Mouse (Mus musculus): ENCODE measurements around the gene Tac4.

Tac4 gene

DNA sequence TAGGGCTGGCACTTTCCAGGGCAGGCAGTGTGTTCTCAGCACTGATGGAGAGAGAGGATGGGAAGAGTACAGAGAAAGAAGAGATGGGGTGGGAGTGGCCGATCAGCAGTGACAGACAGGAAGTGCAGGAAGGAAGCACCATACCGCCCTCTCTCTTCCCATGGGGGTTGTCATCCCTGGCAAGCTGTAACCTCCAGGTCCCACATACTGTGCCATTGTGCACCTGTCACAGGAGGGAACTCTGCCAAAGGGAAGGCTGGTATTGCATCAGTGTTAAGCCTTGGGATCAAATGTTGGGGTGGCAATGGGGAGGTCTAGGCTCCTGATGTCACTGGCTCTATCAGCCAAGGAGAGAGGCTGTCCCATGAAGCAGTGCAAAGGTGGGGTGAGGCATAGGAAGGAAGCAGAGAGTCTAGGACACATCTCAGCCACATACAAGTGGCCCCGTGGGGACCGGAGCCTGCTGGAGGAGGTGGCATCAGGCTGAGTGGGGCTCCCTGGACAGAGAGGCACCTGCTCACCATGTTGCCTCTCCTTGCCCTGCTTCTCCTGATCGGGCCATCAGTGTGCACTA, at the start of gene Tac4:
TSS of gene Tac4 (plus strand) at position 352 of the 574 bp plus-strand sequence.
- no peak for DNase-seq

DNA sequence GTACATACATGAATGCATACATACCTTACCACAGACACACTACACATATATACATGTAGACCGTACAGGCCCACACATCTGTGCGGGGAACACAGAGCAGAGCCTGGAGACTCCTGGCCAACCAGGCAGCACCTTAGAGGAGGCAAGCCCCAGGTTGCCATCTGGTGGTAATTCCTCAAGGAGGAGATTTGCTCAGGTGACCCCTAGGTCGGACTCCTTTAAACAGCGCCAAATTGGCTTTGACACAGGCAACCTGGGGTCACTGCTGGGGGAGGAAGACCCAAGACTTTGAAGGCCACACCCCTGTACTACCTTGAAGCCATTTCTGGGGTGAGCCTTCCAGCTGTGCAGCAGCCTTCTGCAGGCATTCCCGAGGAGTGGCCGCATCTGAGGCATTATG, 47.7 kb upstream of the Tac4 start:
- DNase-seq = peak; percentile 49

DNA sequence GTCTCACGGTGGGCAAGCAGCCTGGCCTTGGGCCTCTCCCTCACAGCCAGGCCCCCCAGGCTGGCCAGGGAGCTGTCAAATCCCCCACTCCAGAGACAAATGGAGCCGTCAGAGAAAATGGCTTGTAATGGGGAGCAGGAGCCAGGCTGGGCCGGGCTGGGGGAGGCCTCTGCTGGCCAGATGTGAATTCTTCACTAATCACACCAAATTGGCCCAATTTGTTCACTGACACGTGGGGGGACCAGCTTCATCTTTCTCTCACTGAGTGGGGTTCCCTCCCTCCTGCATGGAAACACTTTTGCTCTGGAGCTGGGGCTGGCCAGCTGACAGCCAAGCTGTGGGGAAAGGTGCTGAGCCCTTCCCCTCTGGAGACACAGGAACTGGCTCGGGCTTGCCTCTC, 47.0 kb upstream of the Tac4 start:
- DNase-seq = peak; percentile 50

DNA sequence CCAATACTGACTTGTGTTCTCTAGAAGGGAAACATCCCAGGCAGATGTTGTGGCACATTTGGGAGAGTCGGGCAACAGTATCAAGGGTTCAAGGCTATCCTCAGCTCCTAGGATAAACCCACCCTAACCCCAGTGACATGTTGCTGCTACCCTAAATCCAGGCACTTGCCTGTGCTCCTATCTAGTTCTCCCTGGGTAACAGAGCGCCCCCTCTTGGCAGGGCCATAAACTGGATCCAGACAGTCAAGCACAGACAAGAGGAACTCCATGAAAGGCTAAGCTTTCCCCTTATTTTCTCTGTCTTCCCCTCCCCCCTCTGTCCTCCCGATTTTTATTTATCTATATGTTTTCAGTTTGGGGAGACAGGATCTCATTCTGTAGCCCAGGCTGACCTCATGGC, 45.1 kb upstream of the Tac4 start:
- no peak for DNase-seq

DNA sequence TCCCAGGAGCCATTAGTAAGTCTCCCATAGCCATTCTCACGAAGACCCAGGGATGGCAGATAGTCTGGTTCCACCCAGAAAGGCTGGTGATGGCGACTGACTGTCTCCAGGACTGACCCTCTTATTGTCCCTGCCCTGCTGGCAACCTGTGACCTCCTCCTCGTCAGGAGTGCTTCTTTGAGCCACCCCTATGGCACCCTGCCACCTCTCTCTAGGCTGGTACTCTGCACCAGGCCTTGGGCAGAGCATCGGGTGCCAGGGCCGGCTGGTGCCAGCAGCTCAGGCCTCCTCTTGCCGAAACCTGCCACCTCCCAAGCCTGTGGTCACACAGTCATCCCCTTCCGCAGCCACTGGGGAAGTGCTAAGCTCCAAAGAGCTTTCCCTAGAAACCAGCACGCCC, 42.2 kb upstream of the Tac4 start:
- DNase-seq = no peak

DNA sequence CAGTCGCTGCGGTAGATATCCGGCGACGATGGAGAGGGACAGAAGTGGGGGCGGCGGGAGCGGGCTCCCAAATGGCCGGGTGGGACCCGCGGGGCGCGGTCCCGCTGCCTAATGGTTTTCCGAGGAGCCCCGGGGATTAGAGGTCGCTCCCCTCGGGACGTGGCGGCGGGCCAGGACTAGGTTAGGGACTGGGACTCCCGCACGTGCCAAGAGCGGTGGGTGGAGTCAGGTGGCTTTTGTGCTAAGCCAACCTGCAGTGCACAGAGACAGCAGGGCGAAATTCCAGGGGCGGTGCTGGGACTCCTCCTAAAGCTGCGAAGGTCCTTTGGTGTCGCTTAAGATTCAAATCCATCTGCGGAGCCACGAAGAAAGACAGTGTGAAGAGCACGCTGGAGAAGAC, 37.9 kb upstream of the Tac4 start:
- DNase-seq = peak; percentile 50

DNA sequence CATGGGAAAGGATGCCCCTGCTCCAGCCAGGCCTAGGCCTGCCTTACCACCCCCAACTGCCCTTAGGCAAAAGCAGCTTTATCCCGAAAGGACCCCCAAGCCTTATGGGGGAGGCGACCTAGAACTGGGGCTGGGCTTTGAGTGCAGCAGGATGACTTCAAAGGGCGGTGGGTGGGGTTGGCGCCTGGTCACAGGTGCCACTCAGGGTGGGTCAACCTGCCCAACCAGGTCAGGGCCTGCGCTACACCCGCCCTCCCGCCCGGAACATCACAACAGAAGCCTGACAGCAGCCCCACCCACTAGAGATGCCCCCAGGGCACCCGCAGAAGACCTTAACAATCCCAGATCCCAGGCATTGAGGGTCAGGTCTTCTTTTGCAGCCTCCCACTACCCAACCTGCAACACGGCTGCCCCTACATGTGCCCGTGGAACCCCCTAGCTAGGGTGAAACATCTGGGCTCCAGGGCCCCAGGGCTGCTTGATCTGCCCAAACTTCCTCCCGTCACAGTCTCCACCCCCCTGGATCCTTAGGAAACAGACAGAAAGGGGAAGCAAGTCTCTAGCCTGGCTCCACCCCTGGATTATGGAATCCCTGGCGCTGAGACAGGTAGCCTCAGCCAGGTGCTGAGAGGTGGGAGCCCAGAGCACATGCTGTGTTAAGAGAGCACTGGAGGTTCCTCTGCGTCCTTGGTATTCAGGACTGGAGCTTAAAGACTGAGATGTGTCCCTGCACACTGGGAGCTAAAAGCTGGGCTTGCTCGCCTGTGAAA, 37.0 kb upstream of the Tac4 start:
- no peak for DNase-seq

DNA sequence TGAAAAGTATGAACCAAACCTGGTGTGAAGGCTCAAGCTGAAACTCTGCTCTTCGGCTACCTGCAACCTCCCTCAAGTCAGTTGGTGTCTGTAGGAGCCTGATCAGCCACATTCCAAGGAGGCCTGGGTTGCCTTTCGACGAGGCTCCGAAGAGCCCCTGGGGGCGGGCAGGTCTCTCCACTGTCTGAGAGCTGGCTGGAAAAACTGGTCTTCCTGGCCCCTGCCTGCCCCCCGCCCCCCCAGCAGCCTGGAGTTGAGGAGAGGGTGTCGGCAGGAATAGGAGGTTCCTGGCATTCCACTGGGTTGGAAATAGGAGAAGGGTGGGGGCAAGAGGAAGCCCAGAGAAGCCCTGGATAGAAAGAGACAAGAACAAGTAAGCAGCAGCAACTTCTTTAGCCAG, 35.9 kb upstream of the Tac4 start:
- peak; percentile 43 for DNase-seq

DNA sequence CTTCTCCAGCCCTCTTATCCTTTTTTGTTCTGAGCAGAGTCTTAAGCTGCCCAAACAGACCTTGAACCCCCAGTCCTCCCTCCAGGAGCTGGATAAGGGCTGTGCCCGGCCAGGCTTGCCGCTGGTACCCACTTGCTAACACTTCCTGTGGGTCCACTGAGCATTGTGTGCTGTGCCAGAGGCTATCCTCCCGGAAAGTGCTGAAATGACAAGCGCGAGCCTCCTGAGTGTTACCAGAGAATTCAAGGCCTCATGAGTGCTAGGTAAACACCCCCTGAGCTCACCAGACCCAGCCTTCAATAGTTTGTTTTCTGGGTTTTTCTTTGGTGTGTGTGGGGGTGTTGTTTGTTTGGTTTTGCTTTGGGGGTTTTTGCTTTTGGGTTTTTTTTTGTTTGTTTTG, 33.9 kb upstream of the Tac4 start:
- DNase-seq = no peak

DNA sequence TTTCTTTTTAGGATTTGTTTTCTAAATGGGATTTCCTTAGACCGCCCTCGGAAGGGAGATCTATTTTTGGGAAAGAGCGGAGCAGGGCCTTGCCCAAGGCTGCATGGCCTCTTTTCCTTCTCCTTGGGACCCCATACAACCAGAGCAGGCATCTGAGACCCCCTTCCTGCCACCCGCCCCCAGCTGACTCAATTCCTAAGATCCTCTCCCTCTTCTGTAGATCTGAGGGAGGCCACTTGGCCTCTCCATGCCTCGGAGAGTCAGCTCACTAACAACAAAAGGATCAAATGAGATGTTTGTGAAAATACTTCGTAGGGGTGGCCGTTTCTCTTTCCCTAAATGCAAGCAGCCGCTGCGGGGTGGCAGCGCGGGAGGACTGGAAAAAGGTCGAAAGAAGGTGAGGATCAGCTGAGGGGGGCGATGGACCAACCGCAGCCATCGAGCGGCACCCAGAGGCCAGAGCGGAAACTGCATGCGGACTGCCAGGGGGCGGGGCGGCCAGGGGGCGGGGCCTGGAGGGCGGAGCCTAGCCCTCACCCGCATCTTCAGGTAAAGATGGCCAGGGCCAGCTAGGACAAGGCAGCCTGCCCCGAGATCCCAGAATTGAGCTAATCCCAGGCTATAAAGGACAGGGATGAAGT, 29.5 kb upstream of the Tac4 start:
- peak; percentile 82 for DNase-seq

DNA sequence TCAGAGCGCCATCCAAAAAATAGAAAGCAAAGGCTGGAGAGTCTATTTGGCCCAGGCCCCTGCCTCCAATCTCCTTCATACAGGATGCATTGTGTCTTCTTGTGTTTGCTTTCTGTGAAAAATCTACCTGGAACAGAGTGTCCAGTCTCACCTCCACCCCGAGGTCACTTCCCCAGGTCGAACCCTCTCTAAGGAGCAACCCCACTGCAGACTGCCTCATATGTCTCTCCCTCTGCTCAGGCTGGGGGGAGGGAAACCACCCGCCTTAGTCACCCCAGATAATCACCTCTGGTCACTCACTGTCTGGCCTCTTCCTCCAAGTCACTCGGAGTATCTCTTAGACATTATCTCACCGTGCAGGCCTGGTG, 29.0 kb upstream of the Tac4 start:
- DNase-seq = no peak

DNA sequence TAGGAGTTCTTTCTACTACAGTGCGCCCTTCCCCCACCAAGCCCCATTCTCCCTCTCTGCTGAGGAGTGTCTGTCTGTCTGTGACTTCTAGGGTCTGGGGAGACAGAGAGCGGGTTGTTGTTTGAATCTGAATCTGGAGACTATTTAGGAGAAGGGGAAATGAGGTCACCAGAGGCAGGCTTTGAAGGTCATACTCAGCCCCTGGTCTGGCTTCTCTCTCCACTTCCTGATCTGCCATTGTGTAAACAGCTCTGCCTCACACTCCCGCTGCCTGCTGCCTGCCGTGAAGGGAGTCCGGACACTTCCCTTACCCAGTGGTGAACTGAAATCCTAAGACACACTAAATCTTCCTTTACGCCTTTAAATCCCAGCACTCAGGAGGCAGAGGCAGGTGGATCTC, 22.9 kb upstream of the Tac4 start:
- no peak for DNase-seq

DNA sequence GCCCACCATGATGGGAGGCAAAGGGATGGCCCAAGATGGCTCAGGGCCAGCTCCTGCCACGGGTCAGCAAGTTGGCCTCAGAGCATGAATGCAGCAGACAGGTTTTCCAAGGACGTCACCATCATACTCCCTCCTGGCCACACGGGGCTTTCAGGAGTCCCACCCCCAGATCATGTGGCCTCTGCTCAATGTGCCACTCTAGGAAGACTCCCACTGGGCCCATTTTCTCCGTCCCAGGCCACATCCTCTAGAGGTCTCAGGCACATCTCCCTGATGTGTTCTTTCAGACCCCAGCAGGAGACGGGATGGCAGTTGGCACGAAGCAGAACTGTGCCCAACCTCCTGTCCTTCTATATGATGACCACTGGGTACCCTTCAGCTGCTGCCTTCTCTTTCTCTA, 18.7 kb upstream of the Tac4 start:
- DNase-seq = no peak

DNA sequence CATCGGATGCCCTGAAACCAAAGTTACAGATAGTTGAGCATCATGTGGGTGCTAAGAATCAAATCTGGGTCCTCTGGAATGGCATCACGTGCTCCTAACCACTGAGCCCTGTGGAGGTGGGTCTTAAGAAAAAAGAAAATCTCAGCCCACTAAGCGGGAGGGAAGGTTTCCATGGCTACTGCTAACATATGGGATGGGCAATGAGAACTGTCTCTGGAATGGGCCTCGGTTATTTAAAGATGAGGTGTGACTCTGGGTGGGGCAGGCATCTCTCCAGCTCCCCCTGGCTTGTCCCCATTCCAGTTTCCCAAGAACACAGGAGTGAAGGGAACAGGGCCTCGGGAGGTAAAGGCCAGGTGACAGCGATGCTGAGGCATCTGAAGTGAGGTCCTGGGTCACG, 15.9 kb upstream of the Tac4 start:
- no peak for DNase-seq

DNA sequence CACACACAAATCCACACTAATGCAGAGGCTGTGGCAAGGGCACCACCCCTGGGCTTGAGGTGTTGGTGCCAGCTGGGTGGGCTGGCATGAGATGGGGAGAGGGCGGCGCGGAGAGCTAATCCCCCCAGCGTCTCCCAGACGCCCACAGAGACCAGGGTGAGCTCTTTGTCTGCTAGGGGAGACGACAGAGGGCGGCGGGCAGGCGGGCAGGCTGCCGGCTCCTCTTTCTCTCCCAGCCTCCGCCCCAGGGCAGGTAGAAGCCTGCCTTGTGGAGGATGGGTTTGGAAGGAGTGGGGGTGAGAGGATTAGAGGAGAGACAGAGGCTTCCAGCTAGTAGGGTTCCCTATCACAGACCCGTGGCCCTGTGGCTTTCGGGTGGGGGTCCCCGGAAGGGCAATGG, 14.3 kb upstream of the Tac4 start:
- no peak for DNase-seq

DNA sequence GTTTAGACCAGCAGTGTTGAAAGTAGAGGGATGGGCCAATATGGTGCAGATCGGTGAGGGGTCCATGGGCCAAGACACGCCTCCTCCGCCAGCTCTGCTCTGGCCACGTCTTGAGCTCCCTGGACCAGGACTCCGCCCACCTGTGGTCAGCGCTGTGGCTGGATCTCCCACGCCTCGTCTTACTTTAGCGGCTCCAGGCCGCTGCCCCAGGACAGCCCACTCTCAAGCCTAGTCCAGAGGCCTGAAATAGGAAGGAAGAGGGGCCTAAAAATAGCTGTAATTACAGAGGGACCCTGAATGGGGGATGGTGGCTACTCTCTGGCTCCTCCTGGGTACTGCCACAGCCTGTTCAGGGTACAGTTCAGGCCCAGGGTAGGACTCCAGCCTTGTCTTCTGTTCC, 11.2 kb upstream of the Tac4 start:
- no peak for DNase-seq

DNA sequence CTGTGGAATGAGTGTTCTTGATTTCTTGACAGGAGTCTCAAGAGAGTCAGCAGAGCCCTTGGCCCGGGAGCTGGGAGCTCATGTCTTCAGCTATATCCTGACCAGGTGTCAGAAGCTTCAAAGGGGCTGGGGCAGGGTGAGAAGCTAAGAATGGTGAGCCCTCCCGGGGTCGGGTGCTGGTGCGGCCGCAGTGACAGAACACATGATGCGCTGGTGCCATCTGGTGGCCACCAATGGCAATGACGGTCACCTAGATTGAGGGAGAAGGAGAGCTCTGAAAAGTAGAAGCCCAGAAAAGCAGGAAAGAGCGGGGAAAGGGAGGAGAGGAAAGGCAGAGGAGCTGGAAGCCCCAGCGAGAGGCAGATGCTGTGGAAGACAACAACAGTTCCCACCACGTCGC, 10.0 kb upstream of the Tac4 start:
- DNase-seq = peak; percentile 83

DNA sequence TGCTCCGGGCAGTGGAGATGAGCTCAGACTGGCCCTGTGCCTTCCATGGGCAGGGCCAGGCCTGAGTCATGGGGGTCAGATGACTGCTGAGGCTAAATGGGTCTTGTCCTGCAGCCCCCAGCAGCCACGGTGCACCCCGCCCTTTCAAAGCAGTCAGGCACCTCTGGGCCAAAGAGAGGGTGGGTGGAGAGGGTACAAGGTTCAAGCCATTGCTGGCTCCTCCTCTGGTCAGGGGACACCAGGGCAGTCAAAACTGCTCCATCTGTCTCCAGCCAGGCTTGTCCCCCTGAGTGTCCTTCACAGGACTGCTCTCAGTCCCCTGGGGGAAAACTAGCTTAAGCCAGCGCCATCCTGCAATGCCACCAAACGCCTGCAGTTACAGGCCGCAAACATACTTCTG, 9.2 kb upstream of the Tac4 start:
- no peak for DNase-seq

DNA sequence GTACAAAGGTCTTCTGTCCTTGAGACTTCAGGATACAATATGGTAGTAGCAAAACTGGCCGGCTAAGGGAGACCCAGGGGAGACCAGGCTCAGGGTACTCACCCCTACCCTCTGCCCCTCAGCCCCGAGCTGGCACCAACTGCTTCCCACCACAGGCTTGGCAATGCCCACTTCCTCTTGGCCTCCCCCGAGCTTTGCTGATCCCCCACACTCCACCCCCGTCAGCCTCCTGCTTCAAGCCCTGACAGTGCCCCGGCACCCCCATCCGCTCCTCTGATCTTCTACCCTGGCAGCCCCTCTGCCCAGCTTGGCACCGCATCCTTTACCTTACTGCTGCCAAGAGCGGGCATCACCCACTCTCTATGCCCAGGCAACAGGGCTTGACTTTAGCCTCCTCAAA, 7.2 kb upstream of the Tac4 start:
- DNase-seq = no peak

DNA sequence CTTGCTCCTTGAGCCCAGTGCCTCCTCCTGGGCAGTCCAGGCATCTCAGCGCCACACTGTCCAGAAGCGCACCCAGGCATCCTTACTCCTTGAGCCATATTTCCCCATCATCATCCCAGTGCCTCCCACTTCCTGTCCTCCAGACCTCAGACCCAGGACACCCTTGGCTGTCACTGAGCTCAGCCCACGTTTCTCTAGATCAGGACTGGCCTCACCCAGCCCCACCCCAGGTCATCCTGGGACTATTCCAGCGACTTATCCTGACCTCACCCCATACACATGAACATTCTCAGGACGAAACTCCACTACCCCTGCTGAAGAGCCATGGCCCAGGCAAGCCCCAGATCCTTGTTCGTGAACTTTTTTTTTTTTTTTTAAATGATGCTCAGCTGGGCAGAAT, 5.6 kb upstream of the Tac4 start:
- no peak for DNase-seq

DNA sequence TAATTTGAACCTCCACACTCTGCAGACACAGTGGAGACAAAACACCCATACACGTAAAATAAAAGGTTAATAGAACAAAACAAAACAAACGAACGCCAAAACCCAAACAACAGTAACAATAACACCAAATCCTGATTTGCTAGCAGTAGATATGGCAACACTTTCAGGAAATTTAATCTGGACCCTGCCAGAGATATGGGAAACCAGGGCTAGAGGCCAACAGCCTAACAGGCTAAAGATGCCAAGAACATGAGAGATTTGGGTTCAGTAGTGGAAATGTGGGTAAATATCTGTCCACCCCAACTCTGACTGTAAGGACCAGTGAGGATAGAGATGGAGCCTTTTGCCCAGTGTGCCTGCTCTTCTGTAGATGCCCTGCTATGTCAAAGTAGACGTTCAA, 3.4 kb upstream of the Tac4 start:
- no peak for DNase-seq

DNA sequence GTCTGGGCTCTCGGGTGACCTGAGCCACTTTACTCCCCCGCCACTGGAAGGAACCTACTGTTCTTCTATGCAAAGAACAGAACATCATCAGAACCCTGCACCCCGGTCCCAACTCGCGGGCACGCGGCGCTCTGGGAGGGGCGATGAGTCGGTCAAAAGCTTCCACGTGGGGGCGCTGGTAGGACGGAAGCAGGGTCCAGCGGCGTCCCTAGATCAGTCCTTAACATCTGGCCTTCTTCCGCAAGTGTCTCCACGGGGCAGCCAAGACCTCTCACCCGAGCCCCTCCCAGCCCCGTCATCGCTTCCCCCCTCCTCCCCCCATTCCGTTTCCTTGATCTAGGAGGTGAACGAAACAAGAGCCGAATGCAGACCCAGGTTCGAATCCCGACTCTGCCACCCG, 2.8 kb upstream of the Tac4 start:
- DNase-seq = peak; percentile 86

DNA sequence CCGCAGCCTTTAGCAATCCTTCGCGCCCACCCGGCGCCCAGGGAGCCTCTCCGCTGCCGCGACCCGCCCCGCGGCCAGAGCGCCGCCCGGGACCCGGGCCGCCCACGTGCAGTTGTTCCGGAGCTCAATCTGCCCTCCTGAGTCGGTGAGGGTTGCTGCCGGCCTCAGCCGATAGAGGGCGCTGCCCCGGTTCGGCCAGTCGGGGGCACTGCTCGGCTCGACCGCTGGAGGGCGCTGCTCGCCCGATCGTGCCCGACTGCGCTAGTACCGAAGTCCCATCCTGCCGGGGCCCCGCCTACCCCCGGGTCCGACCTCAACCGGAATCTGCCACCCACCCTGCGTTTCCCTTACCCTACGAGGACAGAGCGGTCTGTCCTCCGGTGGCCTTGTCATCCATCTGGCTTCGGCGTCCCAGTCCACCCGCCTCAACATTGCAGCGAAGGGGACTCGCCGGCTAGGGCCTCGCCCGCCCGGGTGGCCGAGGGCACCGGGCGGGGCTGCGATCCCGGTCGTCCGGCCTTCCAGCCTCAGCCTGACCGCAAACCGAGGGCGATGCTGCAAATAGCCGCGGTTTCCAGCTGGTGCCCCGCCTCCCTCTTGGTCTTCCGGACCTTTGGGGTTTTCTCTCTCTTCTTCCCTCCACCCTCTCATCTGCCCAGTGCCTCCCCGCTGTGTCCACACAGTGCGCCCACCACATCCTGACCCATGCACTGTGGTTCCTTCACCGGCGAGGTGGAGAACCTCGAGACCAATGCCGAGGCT, 2.1 kb upstream of the Tac4 start:
- DNase-seq = peak; percentile 88

Measured in embryo, embryonic 11 days (tissue).